Comparison of ENCODE assay signal across 31 mouse cellular contexts in genomic region chr8:110022768-110023344, GRCm38 (mm10). TPM values are rescaled to one million over a fixed set of nuclear protein-coding genes. Genes with fewer than 3 reads are reported as not detected.
"Had no signal": no experiment of that assay in that cellular context is flagged by ENCODE, and none has a peak within 500 bp of the region (broad histone marks: within the 10 kb centered on the region; RNA-seq: fewer than 3 reads in every experiment).

No protein-coding gene starts in this region.

- H3K36me3 ChIP-seq: heart, embryonic 10.5 days; heart, embryonic 12.5 days; hindbrain, embryonic 10.5 days; hindbrain, embryonic 12.5 days; limb, embryonic 10.5 days; limb, embryonic 12.5 days; liver, embryonic 13.5 days; liver, embryonic 15.5 days had no signal

- H3K27me3 ChIP-seq: heart, embryonic 12.5 days; hindbrain, embryonic 12.5 days; limb, embryonic 12.5 days; liver, embryonic 13.5 days; liver, embryonic 15.5 days had no signal

- H3K9me3 ChIP-seq: heart, embryonic 10.5 days; heart, embryonic 12.5 days; hindbrain, embryonic 10.5 days; hindbrain, embryonic 12.5 days; limb, embryonic 10.5 days; limb, embryonic 12.5 days; liver, embryonic 13.5 days; liver, embryonic 15.5 days had no signal

- H3K4me1 ChIP-seq: heart, embryonic 10.5 days; heart, embryonic 12.5 days; hindbrain, embryonic 10.5 days; hindbrain, embryonic 12.5 days; limb, embryonic 10.5 days; liver, embryonic 13.5 days; liver, embryonic 15.5 days had no signal

- ATAC-seq: hindbrain, embryonic 16.5 days; inflammation-experienced regulatory T-cells, adult 6 months had no signal

- H3K9ac ChIP-seq: heart, embryonic 12.5 days; hindbrain, embryonic 12.5 days; hindbrain, embryonic 14.5 days; limb, embryonic 12.5 days; liver, embryonic 13.5 days; liver, embryonic 15.5 days had no signal

- DNase-seq: gastrocnemius, adult 2 months; gastrocnemius, postnatal 10 days; gastrocnemius, postnatal 25 days; kidney, adult 18-20 months; kidney, adult 8-10 months; liver; liver, embryonic 13.5 days had no signal

- H3K27ac ChIP-seq: gastrocnemius, adult 2 months; heart, embryonic 10.5 days; hindbrain, embryonic 10.5 days; hindbrain, embryonic 12.5 days; hindbrain, embryonic 14.5 days; layer of hippocampus, adult 2 months; limb, embryonic 10.5 days; limb, embryonic 12.5 days; liver, embryonic 13.5 days; liver, embryonic 15.5 days had no signal

- H3K4me2 ChIP-seq: heart, embryonic 12.5 days; hindbrain, embryonic 12.5 days; hindbrain, embryonic 14.5 days; limb, embryonic 12.5 days; liver, embryonic 11.5 days; liver, embryonic 13.5 days; liver, embryonic 15.5 days had no signal

- H3K4me3 ChIP-seq: gastrocnemius, adult 2 months; heart, embryonic 10.5 days; heart, embryonic 12.5 days; hindbrain, embryonic 10.5 days; hindbrain, embryonic 12.5 days; layer of hippocampus, adult 2 months; limb, embryonic 10.5 days; limb, embryonic 12.5 days; liver, embryonic 13.5 days; liver, embryonic 15.5 days had no signal

RNA-seq across cellular contexts. Expression of gene Chst4, which starts 16.7 kb away (rescaled TPM):
- total RNA-seq: gastrocnemius, adult 2 months; gastrocnemius, postnatal 10 days; gastrocnemius, postnatal 25 days; gastrocnemius, postnatal 4 days; granulocyte monocyte progenitor cell, adult 5-6 weeks; layer of hippocampus, adult 2 months; layer of hippocampus, postnatal 10 days; layer of hippocampus, postnatal 25 days; left cerebral cortex, postnatal 10 days had no signal
- polyA plus RNA-seq: hindbrain, embryonic 10.5 days; hindbrain, embryonic 12.5 days; hindbrain, embryonic 14.5 days; hindbrain, embryonic 16.5 days; inflammation-experienced regulatory T-cells, adult 6 months; kidney, embryonic 14.5 days; limb, embryonic 10.5 days; limb, embryonic 12.5 days; limb, embryonic 14.5 days; liver, embryonic 11.5 days; liver, embryonic 13.5 days; liver, embryonic 15.5 days had no signal

RNA-seq across cellular contexts. Expression of gene Tat, which starts 32.6 kb away (rescaled TPM):
- total RNA-seq: gastrocnemius, adult 2 months; gastrocnemius, postnatal 10 days; gastrocnemius, postnatal 25 days; granulocyte monocyte progenitor cell, adult 5-6 weeks; layer of hippocampus, adult 2 months; layer of hippocampus, postnatal 10 days; layer of hippocampus, postnatal 25 days; left cerebral cortex, adult 18-20 months; left cerebral cortex, adult 8-10 months; left cerebral cortex, postnatal 10 days; left cerebral cortex, postnatal 36 days had no signal
- polyA plus RNA-seq: heart, embryonic 10.5 days; heart, embryonic 14.5 days; hindbrain, embryonic 10.5 days; hindbrain, embryonic 12.5 days; hindbrain, embryonic 14.5 days; hindbrain, embryonic 16.5 days; inflammation-experienced regulatory T-cells, adult 6 months; kidney, embryonic 14.5 days; kidney, embryonic 16.5 days; limb, embryonic 10.5 days; limb, embryonic 12.5 days had no signal
